Mouse (Mus musculus): ENCODE measurements at regions not wholly inside any gene's neighbourhood (a gene's known extent, or its start where the extent isn't known, plus 50 kb on each side); places are given as distances from the start of the nearest gene placed in this dataset.

DNA sequence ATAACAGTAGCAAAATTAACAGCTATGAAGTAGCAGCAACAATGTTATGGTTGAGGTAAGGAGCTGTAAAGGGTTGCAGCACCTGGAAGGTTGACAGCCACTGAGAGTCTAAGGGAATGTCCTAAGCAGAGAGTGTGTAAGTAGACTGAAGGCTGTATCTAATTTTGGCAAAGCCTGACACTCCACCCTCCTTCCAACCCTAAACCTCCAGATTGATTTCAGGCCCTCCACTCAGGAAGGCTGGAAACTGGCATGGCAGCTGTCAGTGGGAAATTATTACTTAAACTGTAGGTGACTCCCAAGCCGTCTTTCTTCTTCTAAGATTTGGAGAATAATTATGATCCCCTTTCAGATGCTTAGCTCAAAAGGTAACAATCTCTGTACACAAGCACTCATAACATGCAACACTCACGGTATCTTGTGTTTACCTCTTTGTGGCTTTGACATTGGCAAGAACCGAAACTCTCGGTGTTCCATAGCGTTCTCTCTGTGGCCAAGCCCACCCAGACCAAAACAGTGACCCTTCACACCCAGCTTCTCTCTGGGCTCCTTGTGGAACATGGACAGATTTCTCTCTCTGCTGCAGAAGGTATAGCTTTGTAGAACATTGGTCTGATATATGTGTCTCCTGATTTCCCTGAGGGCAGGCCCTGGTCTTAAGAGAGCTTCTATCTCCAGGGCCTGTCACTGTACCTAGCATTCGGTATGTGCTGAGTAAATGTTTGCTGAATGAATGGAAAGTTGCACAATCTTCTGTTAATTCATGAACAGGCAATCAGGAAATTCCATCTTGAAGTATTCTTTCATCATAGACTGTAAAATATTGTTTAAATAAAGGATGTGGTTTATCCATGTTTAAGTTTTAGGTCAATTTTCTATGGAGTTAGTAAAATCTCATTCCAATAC is 102.0 kb upstream of the Gm15217 start:
- TF ChIP-seq POLR2A (IDR thresholded peaks at IDR 0.05; ENCODE audit: insufficient read depth, low read depth, low read length) = no peak
- TF ChIP-seq CTCF (IDR thresholded peaks at IDR 0.05; ENCODE audit: insufficient read depth, low read depth, low read length) = no peak
